Mouse (Mus musculus) ES-Bruce4 (cell line): ENCODE measurements around the gene Cmc1.

Experiments
- CTCF ChIP-seq: IDR thresholded peaks from one replicate; pipeline ENCODE4 v1.8.1; 2011; ENCODE audit warnings: low read depth, low read length
- EP300 ChIP-seq: IDR thresholded peaks from 2 replicates; pipeline ENCODE4 v1.6.1; 2011; ENCODE audit warnings: low read depth, low read length; ENCODE audit not compliant: insufficient read depth
- POLR2A ChIP-seq: IDR thresholded peaks from one replicate; pipeline ENCODE4 v1.8.1; 2011; ENCODE audit warnings: low read length; ENCODE audit not compliant: insufficient read depth

- TF ChIP-seq CTCF (no peak), EP300 (no peak), POLR2A (no peak)
These were observed 79.5 kb downstream of the Cmc1 start for GRCm38 (mm10) chr9:118070442-118070841.
